Mouse (Mus musculus) MEL (cell line): Measurements from ENCODE around the gene Cyb5r1. TPM values are rescaled to one million over a fixed set of nuclear protein-coding genes. Genes with fewer than 3 reads are reported as not detected.

Source experiments
- DNase-seq: peaks from one replicate; pipeline ENCODE4 v3.0.0; 2011; ENCODE audit warnings: low read depth, low spot score
- H3K27ac ChIP-seq: 2 replicates; pipeline ENCODE4 v1.5.1; 2012; ENCODE audit warnings: low read depth, mild to moderate bottlenecking, control low read depth, low read length, moderate library complexity; ENCODE audit not compliant: control insufficient read depth
- H3K27me3 ChIP-seq, 2 experiments: fragments of 150-350 bp in 1 of 2; sonication (generic) in 1 of 2; 2 replicates each; pipeline ENCODE4 v1.6.1; 2012; ENCODE audit warnings: low read length in 2 of 2, mild to moderate bottlenecking in 2 of 2, improper control_type of control experiment in 1 of 2, moderate library complexity in 1 of 2; ENCODE audit not compliant: insufficient read depth in 2 of 2, control insufficient read depth in 1 of 2
- H3K36me3 ChIP-seq, 2 experiments: 2 replicates each; pipeline ENCODE4 v1.6.1; 2012 to 2014; ENCODE audit warnings: low read length in 2 of 2, improper control_type of control experiment in 1 of 2, inconsistent platforms in 1 of 2, mild to moderate bottlenecking in 1 of 2; ENCODE audit not compliant: insufficient read depth in 2 of 2, control insufficient read depth in 1 of 2
- H3K4me1 ChIP-seq, 2 experiments: fragments of 150-350 bp in 1 of 2; sonication (generic) in 1 of 2; 2 replicates each; pipeline ENCODE4 v1.6.1; 2012; ENCODE audit warnings: low read length in 2 of 2, improper control_type of control experiment in 1 of 2, mild to moderate bottlenecking in 1 of 2; ENCODE audit not compliant: insufficient read depth in 2 of 2, control insufficient read depth in 1 of 2
- H3K4me3 ChIP-seq, 2 experiments: fragments of 150-350 bp in 1 of 2; sonication (generic) in 1 of 2; 2 replicates each; pipeline ENCODE4 v1.5.1; 2012; ENCODE audit warnings: low read depth in 2 of 2, low read length in 2 of 2, mild to moderate bottlenecking in 2 of 2, moderate library complexity in 2 of 2, control low read depth in 1 of 2, improper control_type of control experiment in 1 of 2; ENCODE audit not compliant: control insufficient read depth in 1 of 2, insufficient read depth in 1 of 2
- H3K79me2 ChIP-seq: 2 replicates; pipeline ENCODE4 v1.6.1; 2012; ENCODE audit warnings: mild to moderate bottlenecking, low read length, moderate library complexity; ENCODE audit not compliant: control insufficient read depth, poor library complexity, insufficient read depth
- H3K9ac ChIP-seq: 2 replicates; pipeline ENCODE4 v1.6.1; 2012; ENCODE audit warnings: low read depth, mild to moderate bottlenecking, control low read depth, low read length, moderate library complexity; ENCODE audit not compliant: control insufficient read depth, poor library complexity, severe bottlenecking
- H3K9me3 ChIP-seq: fragments of 150-350 bp; sonication (generic); replicated peaks from 2 replicates; pipeline ENCODE4 v1.6.1; 2012; ENCODE audit warnings: mild to moderate bottlenecking, low read length, improper control_type of control experiment, moderate library complexity; ENCODE audit not compliant: insufficient read depth
- CHD2 ChIP-seq: IDR thresholded peaks from 2 replicates; pipeline ENCODE4 v1.6.1; 2011; ENCODE audit warnings: low read length, improper control_type of control experiment
- ELF1 ChIP-seq: IDR thresholded peaks from 2 replicates; pipeline ENCODE4 v1.6.1; 2014; ENCODE audit warnings: low read depth, mild to moderate bottlenecking, inconsistent platforms, low read length, improper control_type of control experiment, moderate library complexity
- EP300 ChIP-seq, 2 experiments: IDR thresholded peaks; 2 replicates each; pipeline ENCODE4 v1.6.1; 2011; ENCODE audit warnings: improper control_type of control experiment in 2 of 2, low read length in 2 of 2, low read depth in 1 of 2, mild to moderate bottlenecking in 1 of 2
- GABPA ChIP-seq: IDR thresholded peaks from 2 replicates; pipeline ENCODE4 v1.6.1; 2012; ENCODE audit warnings: low read depth, mild to moderate bottlenecking, inconsistent platforms, low read length, improper control_type of control experiment, moderate library complexity
- GATA1 ChIP-seq: IDR thresholded peaks from 2 replicates; pipeline ENCODE4 v1.6.1; 2011; ENCODE audit warnings: low read depth, low read length, improper control_type of control experiment
- HCFC1 ChIP-seq: IDR thresholded peaks from 2 replicates; pipeline ENCODE4 v1.6.1; 2012; ENCODE audit warnings: low read depth, mild to moderate bottlenecking, inconsistent platforms, low read length, improper control_type of control experiment, moderate library complexity
- KAT2A ChIP-seq: conservative IDR thresholded peaks from 2 replicates; pipeline ENCODE4 v1.6.1; 2012; ENCODE audit warnings: low read depth, low read length, improper control_type of control experiment, inconsistent platforms
- MAX ChIP-seq: IDR thresholded peaks from 2 replicates; pipeline ENCODE4 v1.6.1; 2011; ENCODE audit warnings: low read length, improper control_type of control experiment
- MYB ChIP-seq: IDR thresholded peaks from 2 replicates; pipeline ENCODE4 v1.6.1; 2011; ENCODE audit warnings: mild to moderate bottlenecking, low read depth, low read length, improper control_type of control experiment
- NELFE ChIP-seq: IDR thresholded peaks from 2 replicates; pipeline ENCODE4 v1.6.1; 2011; ENCODE audit warnings: low read depth, low read length, improper control_type of control experiment
- POLR2AphosphoS2 ChIP-seq: IDR thresholded peaks from 2 replicates; pipeline ENCODE4 v1.6.1; 2011; ENCODE audit warnings: low read length, improper control_type of control experiment
- POLR2AphosphoS5 ChIP-seq: IDR thresholded peaks from 2 replicates; pipeline ENCODE4 v1.6.1; 2012; ENCODE audit warnings: low read depth, borderline replicate concordance, mild to moderate bottlenecking, inconsistent platforms, low read length, moderate library complexity, mixed read lengths
- RCOR1 ChIP-seq: IDR thresholded peaks from 2 replicates; pipeline ENCODE4 v1.6.1; 2012; ENCODE audit warnings: low read depth, mild to moderate bottlenecking, inconsistent platforms, low read length, improper control_type of control experiment
- SMC3 ChIP-seq: IDR thresholded peaks from 2 replicates; pipeline ENCODE4 v1.6.1; 2011; ENCODE audit warnings: low read depth, low read length, improper control_type of control experiment
- TCF12 ChIP-seq: IDR thresholded peaks from 2 replicates; pipeline ENCODE4 v1.6.1; 2014; ENCODE audit warnings: low read depth, mild to moderate bottlenecking, inconsistent platforms, low read length, improper control_type of control experiment, moderate library complexity
- USF1 ChIP-seq: IDR thresholded peaks from 2 replicates; pipeline ENCODE4 v1.6.1; 2014; ENCODE audit warnings: low read depth, mild to moderate bottlenecking, inconsistent platforms, low read length, improper control_type of control experiment, moderate library complexity
- USF2 ChIP-seq, 2 experiments: IDR thresholded peaks; 2 replicates each; pipeline ENCODE4 v1.6.1; 2011 to 2012; ENCODE audit warnings: improper control_type of control experiment in 2 of 2, low read length in 2 of 2, borderline replicate concordance in 1 of 2, inconsistent platforms in 1 of 2, low read depth in 1 of 2, mild to moderate bottlenecking in 1 of 2; ENCODE audit not compliant: insufficient read depth in 1 of 2
- ZC3H11A ChIP-seq: IDR thresholded peaks from 2 replicates; pipeline ENCODE4 v1.6.1; 2012; ENCODE audit warnings: low read depth, mild to moderate bottlenecking, inconsistent platforms, low read length, improper control_type of control experiment
- ZMIZ1 ChIP-seq: IDR thresholded peaks from 2 replicates; pipeline ENCODE4 v1.6.1; 2012; ENCODE audit warnings: low read depth, mild to moderate bottlenecking, inconsistent platforms, low read length, improper control_type of control experiment, moderate library complexity
- ZNF384 ChIP-seq: IDR thresholded peaks from 2 replicates; pipeline ENCODE4 v1.6.1; 2012; ENCODE audit warnings: low read depth, mild to moderate bottlenecking, inconsistent platforms, low read length, improper control_type of control experiment
- polyA plus RNA-seq, 2 experiments: library from polyadenylated mRNA; stranded (reverse) in 1 of 2; unstranded in 1 of 2; fragments of >175 nt in 1 of 2; fragments of >200 nt in 1 of 2; gene quantifications; 2 replicates each; pipeline versions ENCODE4 v1.2.1 to v1.2.4; 2012; ENCODE audit warnings: low replicate concordance in 2 of 2, low read depth in 1 of 2; ENCODE audit not compliant: insufficient read length in 2 of 2, insufficient read depth in 1 of 2, missing spikeins in 1 of 2
- total RNA-seq: library from RNA; depleted of rRNA; stranded (reverse); fragments of 300-350 nt; gene quantifications from 2 replicates; pipeline ENCODE4 v1.2.3, GENCODE M21; 2012

The Cyb5r1 gene
- total and polyA plus RNA-seq, 3 experiments: 18.8 to 94.8 TPM; not detected in 1

- TF ChIP-seq ZC3H11A (no peak), ELF1 (no peak)
Measured at GRCm38 (mm10) chr1:134418414-134418975, 13.1 kb downstream of the Cyb5r1 start (continued).

- peaks cover 44% of the 10 kb centered on the region for H3K79me2 ChIP-seq
- H3K4me1 ChIP-seq: peaks cover 18 to 41% of the 10 kb centered on the region in 2 experiments
- no peaks in the 10 kb centered on the region for H3K9me3 ChIP-seq
- H3K4me3 ChIP-seq: no peak overlapping the region
- DNase-seq: no peak
- TF ChIP-seq EP300 (IDR thresholded peaks at IDR 0.05; ENCODE audit: low read depth in 1 of 2, low read length in 2 of 2) (no peak), ZMIZ1 (no peak), RCOR1 (no peak), GATA1 (no peak), POLR2AphosphoS5 (no peak), TCF12 (no peak), KAT2A (no peak), CHD2 (no peak), MAX (no peak)
- TF ChIP-seq, all 39 proteins: peak for 0
- Histone ChIP-seq H3K36me3 (peaks cover 6 to 47% of the 10 kb centered on the region in 2 experiments), H3K27ac (peak overlapping the region; percentile 49; the same call in 1 of the 2 replicates), H3K9ac (no peak overlapping the region), H3K27me3 (no peaks in the 10 kb centered on the region)
Measured at GRCm38 (mm10) chr1:134419176-134419575, 13.8 kb downstream of the Cyb5r1 start.

GRCm38 (mm10) chr1:134419751-134420458, 14.5 kb downstream of the Cyb5r1 start:
- H3K4me1 ChIP-seq: peaks cover 18 to 41% of the 10 kb centered on the region in 2 experiments
- H3K27ac ChIP-seq: no peak overlapping the region
- no peak overlapping the region for H3K4me3 ChIP-seq

GRCm38 (mm10) chr1:134423911-134424310, 18.6 kb downstream of the Cyb5r1 start:
- H3K27ac ChIP-seq: no peak overlapping the region
- DNase-seq: no peak
- peaks cover 23% of the 10 kb centered on the region for H3K79me2 ChIP-seq
- H3K9me3 ChIP-seq: no peaks in the 10 kb centered on the region
- H3K36me3 ChIP-seq: peaks cover 26 to 34% of the 10 kb centered on the region in 2 experiments
- no peak overlapping the region for H3K4me3 ChIP-seq
- no peak for TF ChIP-seq USF2 (IDR thresholded peaks at IDR 0.05; ENCODE audit: borderline replicate concordance in 1 of 2, insufficient read depth in 1 of 2, low read depth in 1 of 2, low read length in 2 of 2)
- TF ChIP-seq GABPA: no peak
- no peak for TF ChIP-seq ZNF384
- TF ChIP-seq POLR2AphosphoS2: no peak
- TF ChIP-seq POLR2AphosphoS5: no peak
- no peak for TF ChIP-seq USF1
- TF ChIP-seq MYB: no peak
- TF ChIP-seq NELFE: no peak
- TF ChIP-seq TCF12: no peak
- TF ChIP-seq HCFC1: no peak
- no peaks in the 10 kb centered on the region for H3K27me3 ChIP-seq
- no peak overlapping the region for H3K9ac ChIP-seq
- peaks cover 11 to 29% of the 10 kb centered on the region in 2 experiments for H3K4me1 ChIP-seq

More at GRCm38 (mm10) chr1:134419751-134420458, 14.5 kb downstream of the Cyb5r1 start:
- H3K9me3 ChIP-seq: no peaks in the 10 kb centered on the region
- no peak for TF ChIP-seq SMC3
- TF ChIP-seq RCOR1: 0 out of 2 replicates have a peak, but pooled peaks have one; percentile 8
- TF ChIP-seq, all 39 proteins: peak for 1
- Histone ChIP-seq H3K9ac (no peak overlapping the region), H3K27me3 (no peaks in the 10 kb centered on the region), H3K36me3 (peaks cover 6 to 44% of the 10 kb centered on the region in 2 experiments), H3K79me2 (peaks cover 44% of the 10 kb centered on the region)
- no peak for DNase-seq
